Mouse (Mus musculus): ENCODE data around the gene Txndc17.
"Not testable (repeated sequence)": the region's sequence is repeated elsewhere in the genome, so short reads cannot be mapped to it uniquely, and the experiment has no call there.

Gene Txndc17

DNA sequence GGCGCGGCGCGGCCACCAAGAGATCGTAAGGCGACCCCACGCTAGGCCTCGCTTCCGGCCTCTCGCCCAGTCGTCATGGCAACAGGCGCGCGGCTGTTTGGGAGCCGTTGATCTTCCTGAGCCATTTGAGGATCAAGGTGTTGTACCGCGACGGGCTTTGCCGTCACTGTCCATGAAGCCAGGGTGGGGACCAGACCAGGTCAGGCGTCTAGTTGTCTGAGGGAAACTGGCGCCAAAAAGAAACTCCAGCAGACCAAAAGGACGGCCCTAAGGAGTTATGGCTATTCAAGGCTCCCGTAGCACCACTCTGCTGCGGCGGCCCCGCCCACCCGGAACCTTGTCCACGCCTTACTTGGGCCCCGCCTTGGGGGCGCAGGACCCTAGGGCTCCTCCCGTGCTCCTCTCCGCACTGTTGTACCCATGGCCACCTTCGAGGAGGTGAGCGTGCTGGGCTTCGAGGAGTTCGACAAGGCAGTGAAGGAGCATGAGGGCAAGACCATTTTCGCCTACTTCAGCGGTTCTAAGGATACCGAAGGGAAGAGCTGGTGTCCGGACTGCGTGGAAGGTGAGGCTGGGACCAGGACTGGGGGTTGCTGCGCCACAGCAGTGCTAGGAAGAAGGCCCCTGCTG is at the start of gene Txndc17, which contains the start of gene 4933427D14Rik:
TSS of gene Txndc17 (plus strand) at position 344 of the 630 bp plus-strand sequence.
TSS of gene 4933427D14Rik (minus strand) at position 256 of the 630 bp plus-strand sequence.
- DNase-seq: peak; percentile 91

DNA sequence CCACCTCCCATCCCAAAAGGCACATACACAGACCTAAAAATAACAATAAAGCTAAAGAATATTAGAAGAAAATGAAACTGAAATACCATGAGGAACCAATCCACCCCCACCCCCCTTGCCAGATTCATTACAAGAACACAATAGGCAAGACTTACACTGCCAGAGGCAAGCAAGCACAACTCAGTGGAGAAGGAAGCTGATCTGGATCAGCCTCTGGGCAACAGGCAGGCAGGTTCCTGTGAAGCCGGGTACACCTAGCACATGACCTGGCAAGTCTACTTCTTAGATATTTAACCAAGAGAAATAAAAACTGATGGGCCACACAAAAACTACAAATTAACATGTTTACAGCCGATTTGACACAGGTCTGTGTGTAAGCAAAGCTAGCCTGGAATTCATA is 44.1 kb upstream of the Txndc17 start:
- no peak for DNase-seq

DNA sequence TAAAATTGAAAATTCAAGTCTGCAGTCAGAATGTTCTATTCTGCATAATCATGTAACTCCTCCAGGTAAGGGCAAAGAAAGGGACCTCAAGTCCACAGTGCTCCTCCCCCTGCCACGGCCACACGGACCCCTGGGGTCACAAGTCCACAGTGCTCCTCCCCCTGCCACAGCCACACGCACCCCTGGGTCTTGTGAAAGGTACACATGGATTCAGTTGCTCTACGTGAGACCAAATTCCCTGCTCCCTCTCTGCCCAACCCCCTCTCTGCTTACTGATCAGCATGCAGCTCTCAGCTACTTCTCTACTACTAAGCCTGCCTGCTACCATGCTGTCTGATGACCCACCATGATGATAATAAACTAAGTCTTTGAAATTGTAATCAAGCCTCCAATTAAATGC is 37.5 kb upstream of the Txndc17 start:
- DNase-seq: no peak

DNA sequence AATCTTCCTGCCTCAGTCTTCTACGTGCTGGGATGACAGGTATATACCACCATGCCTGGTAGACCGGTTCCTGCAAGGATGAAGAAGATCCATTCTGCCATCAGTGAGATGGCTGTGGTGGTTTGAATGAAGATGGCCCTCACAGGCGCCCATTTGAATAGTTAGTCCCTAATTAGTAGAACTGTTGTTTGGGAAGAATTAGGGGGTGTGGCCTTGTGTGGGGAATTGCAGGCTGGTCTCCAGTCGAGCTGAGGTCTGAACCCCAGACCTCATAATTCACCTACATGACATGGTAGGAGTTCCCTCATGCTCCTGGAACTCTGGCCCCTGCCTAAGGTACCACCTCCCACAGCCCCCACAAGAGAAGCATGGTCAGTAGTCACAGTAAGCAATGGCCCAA is 35.4 kb upstream of the Txndc17 start:
- not testable (repeated sequence) for DNase-seq

DNA sequence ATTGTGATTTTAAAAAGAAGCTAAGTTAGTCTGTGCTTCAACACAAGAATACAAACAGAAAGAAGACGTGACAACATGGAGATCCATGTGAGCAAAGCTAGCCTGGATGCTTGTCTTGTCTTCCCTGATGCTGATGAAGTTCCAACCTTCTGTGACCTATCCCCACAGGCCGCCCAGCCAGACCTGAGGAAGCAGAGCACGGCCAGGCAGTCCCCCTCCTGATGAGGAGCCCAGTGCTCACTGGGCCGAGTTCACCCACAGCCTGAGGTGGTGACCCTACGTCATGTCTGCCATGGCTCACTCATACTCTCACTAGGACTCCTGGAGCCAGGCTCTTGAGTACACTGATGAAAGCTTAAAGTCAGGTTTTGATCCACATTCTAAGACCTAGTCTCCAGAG is 33.8 kb upstream of the Txndc17 start:
- no peak for DNase-seq

DNA sequence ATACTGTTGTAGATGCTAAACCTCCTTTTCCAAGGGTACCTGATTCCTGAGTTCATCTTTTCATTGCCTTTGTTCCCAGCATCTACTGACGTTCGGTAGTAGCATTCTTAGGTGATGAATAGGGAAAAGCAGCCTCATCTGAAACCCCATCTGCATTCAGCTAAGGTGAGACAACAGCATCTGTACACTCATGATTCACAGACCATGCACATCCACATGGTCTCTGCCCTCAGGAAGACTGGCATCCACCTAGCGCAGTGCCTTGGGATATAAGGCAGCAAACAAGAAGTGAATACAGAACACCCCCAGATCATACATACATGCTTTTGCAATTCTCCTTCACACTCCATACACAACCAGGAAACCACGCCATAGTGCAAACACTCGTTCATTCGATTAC is 32.6 kb upstream of the Txndc17 start:
- no peak for DNase-seq

DNA sequence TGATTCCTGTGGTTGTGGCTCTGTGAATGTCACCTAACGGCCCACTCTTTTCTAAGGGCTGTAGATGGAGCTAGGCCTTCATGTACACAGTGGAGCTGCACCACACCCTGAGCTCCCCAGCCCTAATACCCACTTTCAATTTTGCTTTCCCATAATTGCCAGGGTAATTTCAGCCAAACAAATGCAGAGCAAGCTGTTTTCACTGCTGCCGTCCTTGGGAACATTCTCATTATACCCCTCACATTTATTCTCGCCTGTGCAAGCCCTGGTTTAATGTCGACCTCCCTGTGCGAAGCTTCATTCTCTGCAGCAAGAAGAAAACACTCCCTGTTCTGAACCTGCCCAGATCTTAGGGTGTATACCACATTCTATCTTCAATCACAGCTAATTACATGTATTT is 31.4 kb upstream of the Txndc17 start:
- DNase-seq: no peak

DNA sequence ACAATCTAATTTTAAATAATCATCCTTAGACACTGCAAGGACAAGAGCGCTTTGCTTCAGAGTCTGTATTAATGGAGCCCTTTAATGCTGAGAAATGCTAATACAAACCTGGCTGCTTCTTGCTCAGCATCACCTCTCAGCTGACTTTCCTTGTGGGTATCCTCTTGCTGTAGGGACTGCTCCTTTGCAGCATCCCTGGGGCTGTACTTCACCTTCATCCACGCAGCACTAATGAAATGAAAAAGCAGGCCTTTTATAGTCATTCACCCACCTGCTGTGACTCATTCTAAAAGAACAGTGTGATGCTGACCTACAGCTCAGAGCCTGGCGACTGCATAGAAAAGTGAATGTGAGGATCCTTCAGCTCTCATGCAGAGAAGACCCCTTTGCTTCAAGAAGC is 30.8 kb upstream of the Txndc17 start:
- no peak for DNase-seq

DNA sequence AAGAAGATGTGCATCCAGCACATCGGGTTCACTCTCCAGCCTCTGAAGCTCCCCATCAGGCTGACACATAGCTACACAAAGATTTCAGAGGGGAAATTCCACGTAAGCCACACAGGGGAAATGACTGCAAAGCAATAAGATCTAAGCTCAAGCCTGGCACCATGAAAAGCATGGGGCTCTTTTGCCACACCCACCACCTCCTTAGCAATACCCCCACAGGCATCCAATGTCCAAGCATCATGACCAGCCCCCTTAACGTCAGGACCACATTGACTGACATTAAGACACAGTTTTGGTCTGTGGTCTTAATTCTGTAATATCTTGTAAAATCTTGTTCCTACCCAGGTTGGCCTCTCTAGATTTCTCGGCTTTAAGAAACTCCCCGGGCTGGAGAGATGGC is 26.8 kb upstream of the Txndc17 start:
- no peak for DNase-seq

DNA sequence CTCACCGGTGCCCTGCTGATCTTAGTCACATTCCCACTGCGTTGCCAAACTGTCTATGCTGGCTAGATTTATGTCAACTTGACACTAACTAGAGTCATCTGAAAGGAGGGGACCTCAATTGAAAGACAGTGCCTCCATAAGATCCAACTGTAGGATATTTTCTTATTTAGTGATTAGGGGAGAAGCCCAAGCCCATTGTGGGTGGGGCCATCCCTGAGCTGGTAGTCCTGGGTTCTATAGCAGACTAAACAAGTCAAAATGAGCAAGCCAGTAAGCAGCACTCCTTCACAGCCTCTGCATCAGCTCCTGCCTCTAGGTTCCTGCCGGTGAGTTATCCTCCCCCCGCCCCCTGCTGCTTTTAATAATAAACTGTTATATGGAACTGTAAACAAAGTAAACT is 26.2 kb upstream of the Txndc17 start:
- DNase-seq: no peak

DNA sequence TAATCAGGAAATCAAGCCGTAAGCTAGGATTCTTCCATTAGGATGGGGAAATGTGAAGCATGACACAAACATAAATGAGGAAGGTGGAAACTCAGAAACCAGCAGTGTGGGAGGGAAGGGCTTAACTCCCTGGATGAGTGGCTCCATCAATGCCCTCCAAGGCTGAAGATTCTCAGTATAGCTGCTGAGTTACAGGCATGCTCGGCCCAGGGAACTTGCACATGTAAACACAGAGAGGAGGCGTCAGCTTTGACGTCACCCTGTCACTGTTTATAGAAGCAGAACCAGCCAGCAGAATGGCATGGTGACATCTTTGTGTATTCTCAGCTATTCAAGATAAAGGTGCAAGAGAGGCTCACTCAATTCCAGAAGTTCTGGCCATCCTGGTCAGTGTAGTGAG is 23.1 kb upstream of the Txndc17 start:
- DNase-seq: no peak

DNA sequence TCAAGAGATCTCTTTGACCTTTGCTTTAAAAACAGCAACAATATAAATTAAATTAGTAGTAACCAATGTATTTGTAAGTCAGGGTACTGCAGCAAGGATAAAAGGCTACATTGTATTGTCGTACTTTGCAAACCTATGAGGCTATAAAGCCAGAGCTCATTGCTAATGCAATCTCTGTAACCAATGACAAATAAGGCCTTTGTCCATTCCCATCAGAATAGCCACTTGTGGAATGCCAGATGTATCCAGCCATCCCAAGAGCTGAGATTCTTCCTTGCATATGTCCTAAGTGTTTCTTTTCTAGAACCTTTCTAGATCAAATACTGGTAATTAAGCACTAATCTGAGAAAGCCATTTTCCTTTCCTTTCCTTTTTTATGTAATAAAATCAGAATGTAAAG is 16.5 kb upstream of the Txndc17 start:
- DNase-seq: no peak

DNA sequence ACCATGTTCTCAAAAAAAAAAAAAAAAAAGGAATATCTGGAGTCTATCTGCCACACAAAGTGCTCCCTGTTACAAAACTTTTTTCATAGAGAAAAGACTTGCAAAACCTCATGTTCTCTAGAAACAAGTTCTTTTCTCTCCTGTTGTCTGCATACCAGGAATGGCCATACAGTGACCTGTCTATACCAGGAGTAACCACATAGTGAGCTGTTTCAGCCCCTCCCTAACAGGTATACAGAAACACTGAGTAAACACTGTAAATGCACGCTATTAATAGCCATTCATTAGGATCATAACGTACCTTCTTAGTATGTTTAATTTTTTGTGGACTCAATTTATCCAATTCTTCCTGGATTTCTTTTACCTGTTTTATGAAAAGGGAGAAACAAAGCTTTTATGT is 13.1 kb upstream of the Txndc17 start:
- DNase-seq: no peak

DNA sequence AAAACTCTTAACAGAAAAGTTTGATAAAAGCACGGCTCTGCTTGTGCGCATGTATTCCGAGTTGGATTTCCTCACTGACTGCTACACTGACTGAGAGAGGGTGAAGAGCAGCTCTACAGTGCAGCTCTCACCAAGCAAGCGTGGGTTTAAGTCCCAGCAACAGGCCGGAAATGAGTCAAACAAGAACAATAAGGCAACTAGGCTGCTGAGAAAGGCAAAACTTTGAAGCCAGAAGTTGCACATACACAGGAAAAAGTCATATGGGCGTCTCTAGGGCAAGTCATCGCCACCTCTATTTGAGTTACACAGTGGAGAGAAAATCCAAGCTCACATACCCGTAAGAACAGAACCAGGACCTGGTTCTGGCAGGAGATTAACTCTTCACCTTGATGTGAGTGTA is 10.8 kb upstream of the Txndc17 start:
- DNase-seq: no peak

DNA sequence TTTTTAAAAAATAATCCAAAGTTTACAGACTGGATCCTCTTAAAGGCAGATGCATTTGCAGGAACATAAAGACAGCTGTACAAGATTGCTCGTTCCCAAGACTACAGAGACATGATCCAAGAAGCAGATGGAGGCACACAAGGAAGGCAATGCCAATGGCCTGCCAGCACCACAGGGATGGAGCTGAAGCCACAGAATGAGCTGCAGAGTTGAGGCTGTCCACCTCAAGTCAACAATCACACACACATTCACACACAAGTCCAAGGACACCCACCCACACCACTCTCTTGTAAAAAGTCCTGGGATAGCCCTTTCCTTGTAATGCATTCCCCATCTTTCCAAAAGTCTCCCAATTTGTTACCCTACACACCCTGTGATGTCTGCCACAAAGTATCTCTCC is 3.9 kb upstream of the Txndc17 start:
- DNase-seq: no peak

DNA sequence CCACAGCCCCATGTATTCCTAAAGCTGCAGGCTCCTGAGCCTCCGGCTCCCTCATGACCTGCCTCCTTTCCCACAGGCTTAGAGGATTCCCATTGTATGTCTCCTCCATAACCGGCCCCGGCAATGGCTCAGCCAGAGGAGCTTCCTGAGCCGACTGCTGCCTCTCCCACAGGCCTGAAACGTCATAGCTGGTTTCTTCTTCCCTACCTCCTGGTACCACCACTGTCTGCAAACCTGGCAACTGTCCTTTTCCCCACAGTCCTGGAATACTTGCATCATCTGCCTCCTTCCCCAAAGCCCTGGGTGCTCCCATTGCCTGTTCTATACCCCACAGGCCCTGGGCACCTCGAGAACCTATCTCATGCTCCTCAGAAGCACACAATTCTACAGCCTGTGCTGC is 2.1 kb upstream of the Txndc17 start:
- no peak for DNase-seq

DNA sequence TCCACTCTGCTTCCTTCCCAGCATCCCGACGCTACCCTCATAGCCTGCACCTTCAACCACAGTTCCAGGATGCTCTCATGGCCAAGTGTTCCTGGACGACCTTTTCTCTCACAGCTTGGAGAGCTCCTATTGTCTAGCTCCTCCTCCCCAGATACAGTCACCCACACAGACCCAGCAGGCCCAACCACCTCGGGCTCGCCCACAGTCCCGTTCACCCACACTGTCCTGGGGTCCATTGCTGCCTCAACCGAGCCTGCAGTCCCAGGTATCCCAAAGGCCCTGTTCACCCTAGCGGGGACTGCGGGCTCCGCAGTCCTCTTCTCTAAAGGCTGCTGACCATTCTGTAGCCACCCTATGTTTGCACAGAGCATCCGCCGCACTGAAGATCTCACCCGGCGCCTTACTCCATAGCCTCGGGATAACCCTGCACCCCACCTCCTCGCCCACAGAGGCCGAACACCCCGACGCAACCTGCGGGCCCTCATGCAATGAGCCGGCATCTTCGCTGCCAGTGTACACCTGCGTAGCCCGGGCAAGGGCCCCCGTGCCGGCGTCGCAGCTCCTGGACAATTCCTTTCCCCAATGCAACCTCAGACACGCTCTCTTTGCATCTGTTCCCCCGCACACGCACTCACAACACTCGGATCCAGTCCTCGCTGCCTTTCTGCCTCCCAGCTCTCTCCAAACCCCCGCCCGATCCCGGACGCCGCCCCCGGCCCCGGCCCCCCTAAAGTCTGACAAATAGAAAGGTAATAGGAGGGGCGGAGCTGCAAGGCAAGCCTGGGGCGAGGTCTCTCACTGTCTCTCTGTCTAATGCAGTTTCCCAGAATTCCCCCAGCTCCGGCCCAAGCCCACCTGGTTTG is 775 bp upstream of the Txndc17 start, which contains the start of gene Gm43951:
TSS of gene Gm43951 (minus strand) at position 500 of the 863 bp plus-strand sequence.
- DNase-seq: peak; percentile 21 to 40

DNA sequence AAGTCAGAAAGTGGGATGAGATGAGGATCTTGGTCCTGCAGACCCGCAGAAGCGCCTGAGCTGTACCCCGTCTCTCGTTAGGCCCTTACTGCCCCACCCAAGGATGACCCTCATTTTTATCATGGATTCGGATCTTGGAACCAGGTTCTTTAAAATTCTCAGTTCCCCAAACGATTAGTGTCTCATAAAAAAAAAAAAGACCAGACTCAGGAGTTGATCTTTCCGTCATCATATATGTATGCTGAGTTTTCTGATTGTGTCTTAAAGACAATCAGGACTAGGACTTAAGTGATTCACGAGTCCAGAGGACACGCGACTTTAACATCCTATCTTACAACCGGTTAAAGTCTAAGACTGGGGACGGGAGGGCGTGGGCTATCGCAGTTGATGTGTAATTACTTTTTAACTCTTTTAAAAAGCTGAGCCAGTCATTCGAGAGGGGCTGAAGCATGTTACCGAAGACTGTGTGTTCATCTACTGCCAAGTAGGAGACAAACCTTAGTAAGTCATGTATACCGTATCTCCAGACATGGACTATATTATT is 559 bp downstream of the Txndc17 start:
- DNase-seq: no peak

DNA sequence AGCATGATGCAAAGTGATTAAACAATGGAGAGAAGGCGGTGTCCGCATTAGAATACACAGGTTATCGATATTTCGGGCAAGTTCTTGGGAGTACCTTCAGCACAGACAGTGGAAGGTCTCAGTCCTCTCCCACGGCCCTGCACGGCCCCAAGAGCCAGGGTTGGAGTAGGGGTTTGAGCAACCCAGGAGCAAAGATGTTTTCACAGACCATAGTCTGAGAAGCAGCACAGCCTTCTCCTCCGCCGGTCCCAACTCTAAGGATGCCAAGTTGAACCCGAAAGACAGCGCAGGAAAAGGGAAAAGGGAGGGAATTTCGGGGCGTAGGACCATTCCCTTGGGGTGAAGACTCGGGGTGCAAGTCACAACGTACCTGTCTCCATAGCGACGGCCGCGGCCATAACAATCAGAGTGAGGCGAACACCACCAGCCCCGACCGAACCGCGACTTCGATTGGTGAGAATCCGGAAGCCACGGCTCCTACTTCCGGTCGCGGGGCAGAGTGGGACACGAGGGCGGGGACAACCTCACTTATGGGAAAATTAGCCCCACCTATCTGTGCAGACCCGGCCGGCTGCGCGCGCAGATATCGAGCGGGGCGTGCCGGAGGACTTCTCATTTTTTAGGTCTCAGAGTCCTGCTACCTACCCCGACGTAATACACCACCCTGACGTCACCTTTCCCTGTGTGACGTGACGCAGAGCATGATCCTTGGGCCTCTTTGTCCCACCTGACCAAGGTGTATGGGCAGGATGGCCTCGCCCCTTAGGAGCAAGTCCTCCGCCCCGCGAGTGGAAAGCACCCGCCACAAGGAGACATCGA is 7.5 kb downstream of the Txndc17 start:
- DNase-seq: peak; percentile 86 to 90

DNA sequence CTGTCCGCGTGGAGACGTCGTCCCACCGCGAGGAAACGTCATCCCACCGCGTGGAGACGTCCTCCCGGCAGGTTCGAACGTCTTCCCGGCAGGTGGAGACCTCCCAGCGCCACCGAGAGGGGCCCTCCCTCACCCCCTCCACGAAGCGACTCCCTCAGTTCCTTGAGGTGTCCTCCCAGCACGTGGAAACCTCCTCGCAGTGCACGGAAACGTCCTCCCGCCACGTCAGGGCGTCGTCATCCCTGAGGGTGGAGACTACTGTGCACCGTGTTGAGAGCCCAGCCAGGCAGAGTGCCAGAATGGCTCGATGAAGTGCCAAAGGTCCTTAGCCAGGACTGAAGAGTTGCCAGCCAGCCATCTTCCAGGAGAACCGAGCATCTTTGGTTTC is 8.1 kb downstream of the Txndc17 start, which contains the start of gene Med31:
TSS of gene Med31 (minus strand) at position 183 of the 388 bp plus-strand sequence.
- peak; percentile 71 to 80 for DNase-seq

DNA sequence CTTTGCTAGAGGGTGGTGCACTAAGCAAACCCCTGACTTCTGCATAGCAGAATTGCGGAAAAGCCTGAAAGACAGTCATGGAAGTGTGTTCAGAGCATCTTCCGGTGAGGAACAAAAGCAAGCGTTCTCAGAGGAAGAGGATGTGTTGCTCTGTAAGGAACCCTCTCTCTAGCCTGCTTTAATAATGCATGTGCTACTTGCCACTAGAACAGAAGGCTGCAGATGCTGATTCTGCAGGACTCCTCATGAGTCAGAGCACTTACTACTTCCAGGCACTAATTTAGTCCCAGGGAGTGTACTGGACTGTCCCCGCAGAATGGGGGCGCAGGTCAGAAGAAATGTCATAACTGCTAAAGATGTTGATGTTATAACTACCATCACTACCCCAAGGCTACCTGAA is 9.8 kb downstream of the Txndc17 start:
- DNase-seq: no peak

DNA sequence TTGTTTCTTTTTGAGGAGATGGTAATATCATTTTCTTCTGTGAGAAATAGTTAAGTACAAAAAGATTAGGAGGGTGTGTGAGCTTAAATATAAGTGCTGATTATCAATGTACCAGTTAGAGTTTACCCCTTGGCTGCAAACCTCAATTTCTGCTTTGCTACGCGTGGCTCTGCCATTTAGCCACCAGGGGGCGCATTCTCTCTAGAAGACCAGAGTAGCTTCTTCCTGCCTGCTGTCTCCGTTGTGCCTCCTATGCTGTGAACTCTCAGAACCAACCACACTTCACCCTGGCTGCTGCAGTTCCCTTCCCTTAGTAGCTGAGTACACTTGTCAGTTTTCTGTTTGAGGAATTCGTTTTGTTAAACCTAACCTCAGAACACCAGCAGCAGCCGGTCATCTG is 13.9 kb downstream of the Txndc17 start:
- peak; percentile 67 to 71 for DNase-seq

DNA sequence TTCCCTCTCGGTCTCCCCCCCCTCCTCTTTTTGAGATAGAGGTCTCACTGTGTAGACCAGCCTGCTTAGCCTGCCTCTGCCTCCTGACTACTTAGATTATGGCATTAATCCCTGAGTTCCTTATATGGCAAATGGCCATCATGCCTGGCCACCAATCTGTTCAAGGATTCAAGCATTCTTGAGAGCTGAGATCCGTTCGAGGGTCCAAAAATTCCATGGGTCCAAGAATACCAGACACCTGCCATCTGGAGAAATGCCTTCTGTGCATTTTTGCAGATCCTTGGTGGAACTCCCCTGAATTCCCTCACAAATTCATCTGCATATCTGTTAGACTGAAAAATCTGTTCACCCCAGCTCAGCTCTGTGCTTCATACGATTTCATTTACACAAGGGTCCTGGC is 16.1 kb downstream of the Txndc17 start:
- no peak for DNase-seq
